Mouse (Mus musculus) retina, adult 2 months (tissue): ENCODE measurements around the gene Zfp182.

Source experiments
- DNase-seq: peaks from one replicate; pipeline ENCODE4 v3.0.0-alpha.2; 2012; ENCODE audit warnings: low read depth, low spot score

Gene Zfp182

GRCm38 (mm10) chrX:21061866-21062543 is at the start of gene Zfp182:
Zfp182 (minus strand) TSS chrX:21062316.
- DNase-seq: peak; percentile 67

- no peak for DNase-seq
Measured at GRCm38 (mm10) chrX:21089867-21090239, 27.7 kb upstream of the Zfp182 start.

- DNase-seq: no peak
Measured at GRCm38 (mm10) chrX:21088983-21089866, 27.1 kb upstream of the Zfp182 start, which contains the start of gene Zfp300. Zfp300 (minus strand) TSS chrX:21089527.

DNA sequence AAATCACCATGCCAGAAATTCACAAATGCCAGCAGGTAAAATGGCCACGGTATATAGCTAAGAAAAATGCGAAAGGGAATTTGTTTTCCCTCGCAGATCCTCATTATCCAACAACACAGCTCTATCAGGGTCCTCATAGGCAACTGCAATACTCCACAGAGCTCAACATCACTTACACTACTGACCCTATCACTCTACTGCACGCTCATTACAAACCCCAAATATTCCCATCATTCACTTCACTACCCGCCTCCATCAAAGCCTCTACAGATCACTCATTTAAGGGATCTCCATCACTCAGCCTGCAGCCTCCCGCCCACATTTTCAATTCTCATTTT is 26.5 kb upstream of the Zfp182 start:
- DNase-seq: no peak

DNA sequence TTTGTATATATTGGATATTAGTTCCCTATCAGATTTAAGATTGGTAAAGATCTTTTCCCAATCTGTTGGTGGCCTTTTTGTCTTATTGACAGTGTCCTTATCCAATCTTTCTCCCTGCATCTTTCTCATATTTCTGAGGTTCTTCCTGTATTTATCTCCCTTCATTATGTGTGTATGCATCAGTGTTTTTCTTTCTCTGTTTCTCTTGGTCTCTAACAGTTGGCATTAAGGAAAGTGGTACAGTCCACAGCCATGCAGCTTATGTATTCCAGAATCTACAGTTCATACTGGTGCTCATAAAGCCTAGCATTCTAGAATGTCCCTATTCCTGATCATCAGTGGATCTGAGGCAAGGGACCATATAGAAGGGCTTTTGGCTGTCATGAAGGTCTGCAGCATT is 6.0 kb upstream of the Zfp182 start, which contains the start of gene Spaca5:
Gene Spaca5 (plus strand): TSS at position 301 of the 400 bp plus-strand sequence.
- no peak for DNase-seq

DNA sequence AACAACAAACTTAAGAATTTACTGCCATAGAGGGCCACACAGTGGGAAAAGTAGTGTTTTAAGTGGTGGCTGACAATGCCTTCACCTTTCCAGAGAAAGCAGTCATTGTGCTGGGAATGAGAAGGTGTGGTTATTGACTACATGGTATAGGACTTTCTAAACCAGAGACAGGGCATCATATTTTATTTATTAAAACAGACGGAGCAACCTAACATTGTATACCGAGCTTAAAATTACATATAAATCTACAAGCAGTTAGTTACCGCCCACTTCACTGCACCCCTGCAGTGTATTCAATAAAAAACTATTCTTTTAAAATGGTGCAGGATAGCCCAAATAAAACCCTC is 401 bp upstream of the Zfp182 start:
- DNase-seq: no peak

DNA sequence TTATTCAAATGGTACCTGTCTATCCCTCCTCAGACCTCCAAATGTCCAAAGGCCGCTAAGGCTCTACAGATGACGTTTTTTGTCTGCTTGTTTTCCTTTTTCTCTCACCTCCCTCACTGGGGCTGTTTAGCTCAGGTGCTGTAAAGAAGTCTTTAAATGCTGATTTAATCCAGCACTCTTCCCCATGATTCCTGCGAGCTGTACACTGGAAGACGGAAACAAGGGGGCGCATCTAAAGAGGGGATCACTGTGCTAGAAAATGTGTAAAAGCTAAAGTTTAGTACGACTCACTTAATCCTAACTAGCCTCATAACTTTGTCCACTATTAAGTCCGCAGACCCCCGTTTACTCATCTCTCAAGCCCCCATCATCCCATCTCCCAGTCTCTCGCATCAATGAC is 656 bp downstream of the Zfp182 start:
- peak; percentile 2 for DNase-seq

DNA sequence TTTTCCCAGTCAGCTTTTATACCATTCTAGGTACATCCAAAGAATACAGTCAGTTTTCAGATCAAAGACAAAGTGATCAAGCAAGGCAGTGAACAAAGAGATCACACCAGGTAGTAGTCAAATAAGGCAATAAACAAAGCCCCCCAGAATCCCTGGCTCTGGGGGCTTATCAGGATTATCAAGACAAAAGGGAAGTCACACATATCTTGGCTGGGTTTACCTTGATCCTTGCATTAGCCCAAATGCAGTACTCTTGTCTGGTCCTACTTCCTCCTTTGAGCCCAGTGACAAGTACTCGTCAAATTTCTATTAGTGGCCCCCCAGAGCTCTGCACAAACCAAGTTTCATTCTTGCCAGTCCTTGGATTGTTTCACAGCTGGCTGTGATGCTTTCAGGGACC is 81.2 kb downstream of the Zfp182 start:
- no peak for DNase-seq
